Mouse (Mus musculus): ENCODE measurements around the gene Grip1.

The Grip1 gene

DNA sequence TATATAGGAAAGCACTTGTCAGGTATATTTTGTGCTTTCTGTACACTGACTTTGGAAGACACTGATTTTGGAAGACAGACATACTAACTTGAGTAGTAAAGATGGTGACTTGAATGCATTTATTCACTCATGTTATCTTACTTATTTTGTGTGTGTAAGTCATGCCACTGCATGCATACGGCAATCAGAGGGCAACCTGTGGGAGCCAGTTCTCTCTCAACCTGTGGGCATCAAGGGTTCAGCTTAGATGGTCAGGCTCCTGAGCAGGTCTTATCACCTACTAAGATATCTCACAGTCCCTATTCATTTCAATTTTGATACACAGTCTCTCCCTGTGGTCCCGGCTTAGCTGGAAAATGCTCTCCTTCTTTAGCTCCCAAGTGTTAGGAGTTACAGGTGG is 5.4 kb downstream of the Grip1 start:
- no peak for DNase-seq (ENCODE audit: low read depth, low spot score)

DNA sequence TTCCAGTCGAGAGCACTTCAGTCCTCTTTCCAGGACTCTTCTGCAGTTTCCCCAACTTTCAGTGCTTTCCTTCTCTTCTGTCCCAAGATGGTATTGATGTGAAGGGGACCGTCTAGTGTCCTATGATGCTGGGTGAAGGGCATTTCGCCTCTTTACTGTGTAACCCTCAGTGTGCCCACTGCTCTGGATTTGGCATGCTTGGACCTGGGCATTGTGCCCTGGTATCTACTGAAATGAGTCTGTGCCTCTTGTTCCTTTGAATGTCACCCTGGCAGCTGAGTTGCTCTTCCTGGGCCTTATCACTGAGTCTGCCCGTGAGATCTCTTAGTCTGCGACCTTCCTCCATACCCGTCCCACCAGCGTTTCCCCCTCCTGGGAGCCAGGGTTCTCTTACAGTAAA is 9.7 kb downstream of the Grip1 start:
- no peak for DNase-seq (ENCODE audit: low read depth, low spot score)

DNA sequence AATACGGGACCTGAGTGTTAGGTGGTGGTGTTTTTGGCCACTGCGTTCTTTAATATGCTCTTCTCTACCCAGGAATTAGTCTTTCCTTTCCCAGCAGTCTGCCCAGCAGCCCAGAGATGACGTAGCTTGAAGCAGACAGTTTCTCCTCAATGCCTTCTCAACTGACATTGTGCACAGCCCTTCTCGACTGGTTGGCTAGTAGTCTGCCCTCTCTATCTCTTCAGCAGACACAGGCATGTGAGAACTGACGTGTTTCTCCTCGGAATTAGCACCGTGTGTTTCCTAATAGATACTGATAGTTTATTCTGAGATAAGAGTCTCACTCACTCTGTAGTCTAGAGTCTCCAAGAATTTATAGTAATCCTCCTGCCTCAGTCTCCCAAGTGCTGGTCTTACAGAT is 10.2 kb downstream of the Grip1 start:
- DNase-seq (ENCODE audit: low read depth, low spot score), result no peak

DNA sequence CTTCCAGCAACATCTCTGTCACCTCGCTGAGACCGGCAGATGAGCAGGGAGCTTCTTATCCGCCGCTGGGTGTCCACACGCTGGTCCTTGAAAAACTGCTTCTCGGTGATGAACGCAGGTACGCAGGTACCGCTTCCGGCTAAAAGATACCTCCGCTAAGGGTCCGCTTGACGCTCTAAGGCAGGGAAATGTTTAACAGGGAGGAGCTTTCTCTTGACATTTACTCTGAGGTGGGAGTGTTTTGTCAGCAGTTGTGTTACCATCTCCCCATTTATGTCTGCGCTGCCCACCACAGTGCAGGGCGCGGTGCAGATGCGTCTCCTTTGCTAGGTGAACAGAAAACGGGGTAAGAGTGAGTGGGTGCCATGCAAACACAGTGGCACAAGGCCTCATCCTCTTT is 14.3 kb downstream of the Grip1 start:
- no peak for DNase-seq (ENCODE audit: low read depth, low spot score)

DNA sequence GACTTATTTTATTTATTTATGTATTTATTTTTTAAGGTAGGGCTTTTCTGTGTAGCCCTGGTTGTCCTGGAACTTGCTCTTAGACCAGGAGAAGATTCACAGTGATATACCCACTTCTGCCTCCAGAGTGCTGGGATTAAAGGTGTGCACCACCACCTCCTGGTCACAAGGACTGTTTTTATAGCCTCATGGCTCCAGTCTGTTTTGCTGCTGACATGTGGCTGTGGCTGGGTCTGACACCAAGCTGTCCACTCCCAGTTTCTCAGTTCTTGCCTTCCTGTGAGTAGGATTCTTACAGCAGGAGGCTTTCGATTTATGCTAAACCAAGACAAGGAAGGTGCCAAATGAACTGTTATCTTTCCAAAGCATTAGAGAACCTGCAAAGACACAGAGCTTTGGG is 16.5 kb downstream of the Grip1 start:
- DNase-seq (ENCODE audit: low read depth, low spot score), result no peak

DNA sequence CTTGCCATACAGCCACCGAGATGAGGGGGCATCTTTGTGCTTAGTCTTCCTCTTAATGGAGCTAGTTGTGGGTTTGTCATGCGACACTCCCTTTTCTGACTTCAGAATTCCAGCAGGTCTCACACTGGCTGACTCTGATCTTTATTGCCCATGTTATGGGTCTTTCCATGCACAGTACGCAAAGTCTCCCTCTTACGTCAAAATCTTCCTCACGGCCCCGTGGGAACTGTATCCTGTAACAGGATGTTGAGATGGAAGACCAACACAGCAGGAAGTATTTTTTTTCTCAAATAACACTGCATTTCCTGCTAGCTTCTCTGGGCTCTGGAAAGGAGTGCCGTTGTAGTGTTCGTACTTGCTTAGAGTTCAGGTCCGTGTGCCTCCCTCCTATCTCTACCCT is 21.5 kb downstream of the Grip1 start:
- DNase-seq (ENCODE audit: low read depth, low spot score), result no peak

DNA sequence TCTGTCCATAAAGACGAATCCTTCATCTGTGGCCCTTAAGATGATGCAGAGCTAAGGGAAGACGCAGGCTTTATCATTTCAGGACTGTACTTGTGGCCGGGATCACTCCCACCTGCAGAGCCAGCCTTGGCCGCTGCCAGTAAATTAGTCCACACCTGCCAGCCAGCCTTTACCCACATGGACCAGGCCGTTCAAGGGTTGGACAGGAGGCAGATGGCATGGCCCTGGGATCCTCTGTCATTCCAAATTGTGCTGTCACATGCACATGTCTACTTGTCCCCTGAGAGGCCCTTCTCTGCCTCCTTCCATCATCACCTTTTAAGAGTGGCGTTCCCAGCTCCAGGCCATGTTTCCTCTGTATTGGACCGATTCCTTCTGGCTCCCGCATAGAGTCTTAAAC is 24.0 kb downstream of the Grip1 start:
- no peak for DNase-seq (ENCODE audit: low read depth, low spot score)

DNA sequence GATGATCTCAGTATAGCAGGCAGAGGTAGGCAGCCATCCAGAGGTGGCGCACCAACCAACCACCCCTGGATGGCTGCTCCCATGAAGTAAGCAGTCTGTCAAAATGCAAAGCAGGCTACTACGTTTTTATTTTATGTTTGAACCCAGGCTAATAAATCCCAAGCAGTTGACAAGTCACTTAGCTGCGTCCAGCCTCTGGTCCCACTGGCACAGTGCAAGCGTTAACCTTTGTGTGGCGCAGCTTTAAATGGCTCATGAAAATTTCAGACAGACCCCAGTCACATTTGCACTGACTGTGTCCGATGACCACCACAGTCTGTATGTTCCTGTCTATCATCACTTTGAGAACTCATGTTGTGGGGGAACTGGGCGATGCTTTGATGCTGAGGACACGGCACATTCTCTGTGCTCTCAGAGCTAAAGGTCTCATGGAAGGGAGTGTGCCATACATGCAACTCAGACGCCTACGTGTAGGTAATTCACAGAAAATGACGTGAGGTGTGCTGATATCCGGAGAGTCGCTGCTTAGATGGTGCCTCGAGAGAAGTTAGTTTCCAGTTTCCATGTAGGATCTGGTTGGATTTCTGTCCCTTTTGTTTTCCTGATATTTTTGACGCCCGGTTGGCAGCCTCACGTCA is 29.6 kb downstream of the Grip1 start:
- DNase-seq (ENCODE audit: low read depth, low spot score), result no peak

DNA sequence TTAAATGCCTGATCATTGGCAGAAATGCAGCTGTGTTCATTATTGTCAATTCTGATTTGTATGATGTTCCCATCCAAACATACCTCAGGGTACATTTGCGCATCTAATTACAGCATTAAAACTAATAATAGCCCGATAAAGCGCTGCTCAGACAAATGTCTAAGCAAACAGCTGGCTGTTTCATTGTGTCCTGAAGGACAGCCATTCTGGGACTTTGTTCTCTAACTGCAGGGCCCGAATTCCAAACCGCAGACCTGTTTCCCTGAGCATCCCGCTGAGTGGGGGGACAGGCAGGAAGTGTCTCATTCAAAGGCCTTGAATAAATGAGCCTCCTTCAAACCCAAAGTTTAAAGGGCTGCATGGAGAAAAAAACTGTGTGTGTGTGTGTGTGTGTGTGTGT is 30.1 kb downstream of the Grip1 start:
- DNase-seq (ENCODE audit: low read depth, low spot score), result peak; percentile 85

DNA sequence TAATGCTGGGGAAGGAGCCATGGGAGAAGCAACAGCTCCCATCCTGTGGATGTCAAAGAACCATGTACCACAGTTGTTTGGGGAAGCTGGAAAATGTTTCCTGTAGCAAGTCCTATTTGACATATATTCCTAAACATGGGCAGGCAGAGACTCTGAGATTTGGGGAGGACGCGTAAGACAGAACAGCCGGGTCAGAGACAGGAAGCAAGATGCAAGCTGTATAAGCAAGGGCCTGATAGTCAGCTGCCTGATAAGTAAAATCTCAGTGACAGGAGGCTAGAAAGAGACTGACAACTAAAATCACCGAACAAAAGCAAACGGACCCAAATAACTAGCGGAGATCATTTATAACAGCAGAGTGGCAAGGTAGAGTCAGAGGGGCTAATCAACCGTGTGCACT is 33.3 kb downstream of the Grip1 start:
- no peak for DNase-seq (ENCODE audit: low read depth, low spot score)

DNA sequence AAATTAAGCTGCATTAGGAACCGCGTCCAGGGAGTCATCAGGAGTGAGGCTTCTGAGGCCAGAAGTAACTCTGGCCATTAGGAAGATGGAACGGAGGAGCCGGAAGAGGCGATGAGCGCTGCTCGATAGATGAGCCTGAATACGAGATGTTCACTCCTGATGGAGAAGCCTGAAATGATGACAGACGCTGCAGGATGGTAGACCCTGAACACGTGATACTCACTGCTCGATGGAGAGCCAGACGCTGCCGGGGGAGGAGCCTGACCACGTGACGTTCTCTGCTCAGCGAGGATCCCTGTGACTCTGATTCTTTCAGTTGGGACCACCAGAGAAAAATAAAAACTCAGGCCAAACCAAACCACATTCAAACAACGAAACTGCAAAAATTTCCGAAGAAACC is 37.2 kb downstream of the Grip1 start:
- no peak for DNase-seq (ENCODE audit: low read depth, low spot score)

DNA sequence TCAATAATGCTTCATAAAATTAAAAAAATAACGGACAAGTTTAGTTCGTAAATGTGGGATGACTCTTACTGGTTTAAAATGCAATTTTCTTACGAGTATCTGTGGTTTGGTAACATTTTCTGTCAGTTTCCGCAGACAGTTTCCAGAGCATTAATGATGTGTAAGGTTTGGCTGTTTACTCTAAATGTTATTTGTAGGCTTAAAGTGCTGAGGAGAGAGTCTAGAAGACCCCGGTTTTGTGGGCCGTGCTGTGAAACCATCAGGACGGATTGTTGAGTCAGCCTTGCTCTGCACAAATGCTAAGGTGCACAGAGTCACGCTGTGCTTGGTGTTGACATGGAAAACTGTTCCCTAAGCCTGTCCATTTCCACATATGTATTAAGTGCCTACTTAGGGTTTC is 41.7 kb downstream of the Grip1 start:
- DNase-seq (ENCODE audit: low read depth, low spot score), result no peak

DNA sequence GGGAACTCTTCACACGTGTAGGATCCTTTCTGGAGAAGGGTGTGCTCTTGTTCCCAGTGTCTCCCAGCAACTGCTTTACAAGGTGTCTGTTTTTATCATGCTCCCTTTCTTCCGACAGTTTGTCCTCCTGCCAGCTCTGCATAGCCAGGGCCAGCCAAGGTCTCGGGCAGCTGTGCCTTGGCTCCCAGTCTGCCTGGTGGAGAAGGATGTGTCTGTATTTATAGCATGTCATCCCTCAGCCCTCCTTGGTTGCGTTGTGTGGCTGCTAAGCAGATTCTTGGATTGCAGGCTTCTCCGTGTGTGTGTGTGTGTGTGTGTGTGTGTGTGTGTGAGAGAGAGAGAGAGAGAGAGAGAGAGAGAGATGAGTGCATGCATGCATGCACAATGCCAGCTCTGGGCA is 42.6 kb downstream of the Grip1 start:
- no peak for DNase-seq (ENCODE audit: low read depth, low spot score)

DNA sequence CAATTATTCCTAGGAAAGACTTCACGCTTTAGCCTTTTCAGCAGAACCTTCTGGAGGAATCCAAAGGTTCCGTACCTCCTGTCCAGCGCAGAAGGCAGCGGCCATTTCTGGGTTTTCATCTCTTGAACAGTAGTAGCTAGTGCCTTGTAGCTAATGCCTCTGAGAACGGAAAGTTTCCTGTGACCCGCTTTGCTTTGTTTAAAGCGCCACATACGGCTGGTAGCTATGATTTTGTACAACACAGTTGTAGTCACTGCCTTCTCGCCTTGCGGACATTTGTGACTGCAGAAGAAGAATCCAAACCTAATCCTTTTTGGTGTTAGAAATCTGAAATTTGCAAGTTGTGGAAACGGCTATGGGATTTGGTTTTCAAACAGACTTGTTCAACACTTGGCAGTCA is 68.1 kb downstream of the Grip1 start:
- DNase-seq (ENCODE audit: low read depth, low spot score), result no peak

DNA sequence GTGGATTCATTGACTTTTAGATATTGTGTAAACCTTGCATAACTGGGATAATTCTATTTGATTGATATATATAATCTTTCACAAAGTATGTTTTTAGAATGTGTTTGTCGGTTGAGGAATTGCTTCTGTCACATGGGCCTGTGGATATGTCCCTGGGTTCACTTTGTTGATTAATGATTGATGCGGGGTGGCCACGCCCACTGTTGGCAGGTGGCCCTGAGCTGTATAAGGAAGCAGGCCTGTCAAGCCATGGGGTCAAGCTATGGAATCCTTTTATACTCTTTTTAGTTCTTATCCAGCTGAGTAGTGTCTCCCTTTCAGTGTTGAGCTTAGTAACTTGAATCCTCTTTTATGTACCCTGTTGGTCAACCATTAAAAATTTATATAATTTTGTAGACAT is 72.1 kb downstream of the Grip1 start:
- DNase-seq (ENCODE audit: low read depth, low spot score), result no peak

DNA sequence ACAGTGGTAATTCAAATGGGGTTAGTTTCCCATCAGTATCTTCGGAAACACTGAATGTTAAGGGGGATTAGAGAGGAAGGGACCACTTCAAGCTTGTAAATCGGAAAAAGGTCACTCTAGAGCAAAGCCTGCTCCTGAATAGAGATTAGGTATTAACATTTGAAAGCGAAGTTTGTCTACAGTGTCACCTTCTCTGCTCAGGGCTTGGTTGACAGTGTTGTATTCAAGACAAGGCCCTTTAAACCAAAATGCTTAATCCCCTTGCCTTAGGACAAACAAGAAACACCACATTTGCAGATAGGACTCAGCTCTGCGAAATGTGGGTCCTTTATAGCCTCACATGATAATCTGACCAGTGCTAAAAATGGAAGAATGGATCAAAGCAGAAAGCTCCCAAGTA is 81.2 kb downstream of the Grip1 start:
- DNase-seq (ENCODE audit: low read depth, low spot score), result peak; percentile 26

DNA sequence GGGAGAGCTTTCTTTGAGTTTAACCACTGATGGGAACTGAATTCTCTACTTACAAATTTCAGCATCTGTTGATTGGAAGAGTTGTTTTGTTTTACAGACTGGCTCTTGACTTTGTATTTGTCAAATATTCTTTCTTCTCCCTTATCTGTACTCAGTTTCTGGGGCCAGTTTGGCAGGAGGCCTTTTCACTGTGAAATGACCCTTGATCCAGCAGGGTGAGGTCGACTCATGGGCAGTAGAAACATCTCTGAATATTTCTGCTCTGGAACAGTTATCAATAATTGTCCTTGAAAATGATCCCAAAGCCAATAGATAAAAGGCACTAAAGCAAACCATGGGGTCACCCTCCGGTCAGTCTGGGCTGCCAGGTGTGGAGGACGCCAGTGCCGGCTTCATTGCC is 88.0 kb downstream of the Grip1 start:
- no peak for DNase-seq (ENCODE audit: low read depth, low spot score)

DNA sequence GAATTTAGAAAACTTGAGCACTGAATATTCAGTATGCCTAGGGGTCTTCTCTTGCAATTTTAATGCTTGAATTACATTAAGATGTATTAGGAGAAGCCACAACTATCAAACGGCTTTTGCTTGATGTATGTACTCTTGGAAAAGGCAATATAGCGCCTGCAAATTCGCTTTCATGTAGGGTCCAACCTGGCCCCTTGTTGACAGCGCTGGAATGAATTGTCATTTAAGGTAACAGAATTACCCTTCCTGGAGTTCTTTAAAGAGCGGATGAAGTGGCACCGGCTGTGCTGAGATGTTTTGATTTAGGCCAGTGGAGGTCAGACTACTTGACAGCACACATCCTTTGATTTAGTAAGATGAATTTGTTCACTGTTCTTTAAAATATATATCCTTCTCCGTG is 90.1 kb downstream of the Grip1 start:
- DNase-seq (ENCODE audit: low read depth, low spot score), result no peak

DNA sequence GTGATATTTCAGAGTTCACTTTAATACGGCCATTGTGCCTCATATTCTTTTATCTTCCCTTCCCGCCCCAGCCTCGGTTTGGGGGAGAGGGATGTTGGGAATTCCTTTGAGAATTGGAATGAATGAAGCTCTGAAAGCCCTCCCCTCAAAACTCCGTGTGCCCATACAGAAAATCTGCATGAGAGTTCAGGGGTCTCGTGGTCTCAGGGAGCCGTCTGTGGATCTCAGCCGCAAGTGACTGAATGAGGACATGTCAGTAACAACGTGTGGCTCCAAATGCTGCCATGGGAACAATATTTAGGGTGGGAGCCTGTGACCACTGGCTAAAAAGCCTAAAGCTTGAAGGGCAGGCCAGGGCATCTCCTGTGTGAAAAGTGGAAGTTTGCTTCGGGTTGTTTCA is 91.1 kb downstream of the Grip1 start:
- no peak for DNase-seq (ENCODE audit: low read depth, low spot score)

DNA sequence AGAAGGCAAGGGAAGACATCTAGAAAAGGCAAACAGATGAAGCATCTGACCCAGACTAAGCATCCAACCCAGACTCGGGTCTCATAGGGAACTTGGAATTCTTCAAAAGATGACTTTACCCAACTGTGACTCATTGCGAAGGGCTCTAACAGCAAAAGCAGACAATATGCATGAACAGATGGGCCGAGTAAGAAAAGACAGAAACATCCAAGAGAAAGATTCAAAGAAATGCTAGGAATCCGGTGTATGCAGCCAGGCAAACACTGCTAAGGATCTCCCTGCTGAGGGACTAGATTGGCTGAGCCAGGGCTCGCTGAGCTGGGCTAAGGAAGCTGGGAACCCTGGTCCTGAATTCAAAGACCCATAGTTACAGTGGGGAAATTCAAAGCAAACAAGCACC is 94.2 kb downstream of the Grip1 start:
- peak; percentile 16 for DNase-seq (ENCODE audit: low read depth, low spot score)

DNA sequence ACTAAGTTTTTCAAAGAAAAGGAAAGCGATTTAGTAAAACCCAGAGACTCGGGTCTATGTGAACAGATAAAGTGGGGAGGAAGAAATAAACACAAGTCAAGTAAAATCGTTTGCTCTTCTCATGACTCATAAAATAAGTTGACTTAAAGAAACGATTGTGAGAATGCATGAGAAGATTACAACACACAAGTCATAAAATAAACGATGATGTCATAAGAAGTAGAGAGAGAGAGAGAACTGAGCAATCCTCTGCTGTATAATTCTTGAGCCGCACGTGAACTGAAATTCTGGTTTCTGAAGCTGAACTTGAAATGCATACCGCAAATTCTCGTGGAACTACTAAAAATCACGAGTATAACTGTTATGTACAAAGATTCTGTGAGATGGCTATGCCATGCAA is 95.1 kb downstream of the Grip1 start:
- DNase-seq (ENCODE audit: low read depth, low spot score), result no peak

DNA sequence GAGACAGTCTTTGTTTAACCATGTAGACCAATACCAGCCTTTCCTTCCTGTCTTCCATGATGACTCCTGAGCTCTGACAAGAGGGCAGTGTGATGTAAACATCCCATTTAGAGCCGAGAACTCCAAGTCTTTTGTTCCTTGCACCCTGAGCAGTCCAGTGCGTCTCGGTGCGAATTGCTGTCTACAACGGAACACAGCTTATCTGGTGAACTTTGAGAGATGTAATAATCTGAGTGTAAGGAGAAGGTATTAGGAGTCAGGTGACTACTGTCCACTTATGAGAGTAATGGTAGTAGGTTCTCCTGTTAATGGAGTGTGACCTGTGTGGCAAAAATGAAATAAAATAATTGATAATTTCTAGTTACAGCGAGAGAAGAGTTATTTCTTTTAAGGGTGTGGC is 97.0 kb downstream of the Grip1 start:
- DNase-seq (ENCODE audit: low read depth, low spot score), result no peak

DNA sequence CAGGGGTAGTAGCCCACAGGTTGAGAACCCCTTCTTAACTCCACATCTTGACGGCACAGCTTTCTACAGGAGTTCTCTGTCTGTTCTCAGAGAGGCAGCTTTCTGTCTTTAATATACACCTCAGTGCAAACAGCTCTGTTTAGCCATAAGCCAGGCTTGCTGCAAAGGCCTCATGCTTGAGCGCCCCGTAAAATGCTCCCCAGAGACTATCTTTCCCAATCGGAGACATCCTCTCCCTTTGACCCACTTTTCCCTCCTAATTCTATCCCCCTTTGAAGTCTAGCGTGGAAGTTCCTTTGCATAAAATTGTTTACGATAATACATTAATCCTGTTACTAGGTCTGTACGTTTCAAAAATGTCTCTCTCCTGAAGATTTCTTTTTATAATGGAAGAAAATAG is 102.7 kb downstream of the Grip1 start:
- DNase-seq (ENCODE audit: low read depth, low spot score), result no peak

DNA sequence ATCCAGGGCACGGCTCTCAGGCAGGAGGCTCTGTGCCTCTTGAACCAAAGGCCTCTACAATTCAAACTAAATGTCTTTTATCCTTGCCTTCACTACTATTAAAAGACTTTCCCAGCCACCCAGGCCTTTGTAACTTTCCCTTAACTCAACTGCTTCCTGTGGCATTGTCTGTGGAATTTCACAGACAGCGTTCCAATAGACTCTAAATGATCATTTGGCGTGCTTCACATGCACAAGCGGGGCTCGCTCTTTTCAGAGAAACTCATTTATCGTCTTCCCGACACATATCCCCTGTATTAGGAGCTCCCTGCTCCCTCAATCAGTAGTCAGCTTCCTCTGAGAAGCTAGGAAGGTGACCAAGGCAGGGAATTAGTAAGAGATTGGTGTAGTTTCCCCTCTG is 104.8 kb downstream of the Grip1 start:
- DNase-seq (ENCODE audit: low read depth, low spot score), result no peak

DNA sequence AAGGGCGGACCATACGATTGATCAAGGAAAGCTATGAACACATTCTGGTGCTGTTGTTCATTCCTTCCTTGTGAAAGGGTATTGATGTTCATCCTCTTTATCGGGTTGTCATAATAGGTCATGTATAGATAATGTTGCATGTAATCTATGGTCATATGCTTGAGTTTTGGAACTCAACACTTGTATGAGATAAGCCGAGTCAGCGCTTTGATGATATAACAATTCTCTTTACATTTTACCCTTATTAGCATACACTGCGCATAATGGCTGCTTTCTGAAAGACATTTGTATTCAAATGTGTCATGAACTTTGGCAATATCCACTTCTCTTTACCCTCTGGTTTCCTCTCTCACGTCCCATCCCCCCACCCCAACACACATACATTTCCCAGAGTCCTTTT is 111.2 kb downstream of the Grip1 start:
- DNase-seq (ENCODE audit: low read depth, low spot score), result no peak

Measured in R1 (cell line).